Mouse (Mus musculus) adrenal gland, postnatal 4 days (tissue): ENCODE measurements at regions not wholly inside any gene's neighbourhood (a gene's known extent, or its start where the extent isn't known, plus 50 kb on each side); places are given as distances from the start of the nearest gene placed in this dataset.
A peak's percentile ranks its signal among the peaks of the same experiment; 100 is the strongest.

Experiments
- DNase-seq, 2 experiments: peaks; one replicate each; pipeline ENCODE4 v3.0.0; 2021 to 2022; ENCODE audit warnings: low spot score in 2 of 2, mixed read lengths in 2 of 2

DNA sequence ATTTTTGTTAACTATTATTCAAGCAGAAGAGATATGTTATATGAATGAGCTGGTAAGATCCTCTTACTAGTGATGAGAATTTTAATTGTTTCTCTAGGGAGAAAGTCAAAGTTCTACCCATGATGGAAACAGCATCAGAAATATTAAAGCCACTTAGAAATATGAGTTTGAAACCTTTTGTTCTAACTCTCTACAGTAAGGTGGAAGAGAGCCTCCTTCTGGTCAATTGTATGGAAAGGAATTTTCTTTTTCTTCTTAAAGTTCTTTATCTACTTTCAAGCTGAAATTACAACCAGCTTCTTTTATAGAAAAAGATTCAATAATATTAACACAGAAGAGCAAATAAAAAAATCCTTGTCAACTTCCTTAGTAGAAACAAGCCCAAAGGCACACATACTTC lies 94.4 kb upstream of the E2f7 start:
- DNase-seq: no peak

GRCm38 (mm10) chr10:110654070-110654469 lies 91.2 kb upstream of the E2f7 start:
- no peak for DNase-seq

- DNase-seq: no peak
Measured at GRCm38 (mm10) chr10:110658153-110658695, 87.0 kb upstream of the E2f7 start.

DNA sequence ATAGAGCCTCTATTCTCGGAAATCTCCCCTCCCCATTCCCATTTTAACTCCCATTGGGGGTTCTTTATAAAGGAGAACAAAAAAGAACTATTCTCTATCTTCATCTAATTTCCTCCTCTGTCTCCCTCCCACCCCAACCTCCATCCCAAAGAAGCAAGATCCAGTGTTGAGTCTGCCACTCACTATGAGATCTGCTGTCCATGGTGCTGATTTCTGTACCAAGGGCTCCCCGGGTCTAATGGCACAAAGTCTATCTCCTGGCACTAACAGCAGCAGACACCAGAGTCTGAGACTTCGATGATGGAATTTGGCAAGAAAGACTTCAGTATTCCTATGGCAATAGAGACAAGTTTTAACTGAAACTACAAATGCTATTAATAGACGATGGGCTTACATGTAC lies 68.7 kb upstream of the E2f7 start:
- peak in 1 of 2 experiments; percentile 18 for DNase-seq
